Mouse (Mus musculus): ENCODE measurements around the gene Fbf1.

Fbf1 gene

DNA sequence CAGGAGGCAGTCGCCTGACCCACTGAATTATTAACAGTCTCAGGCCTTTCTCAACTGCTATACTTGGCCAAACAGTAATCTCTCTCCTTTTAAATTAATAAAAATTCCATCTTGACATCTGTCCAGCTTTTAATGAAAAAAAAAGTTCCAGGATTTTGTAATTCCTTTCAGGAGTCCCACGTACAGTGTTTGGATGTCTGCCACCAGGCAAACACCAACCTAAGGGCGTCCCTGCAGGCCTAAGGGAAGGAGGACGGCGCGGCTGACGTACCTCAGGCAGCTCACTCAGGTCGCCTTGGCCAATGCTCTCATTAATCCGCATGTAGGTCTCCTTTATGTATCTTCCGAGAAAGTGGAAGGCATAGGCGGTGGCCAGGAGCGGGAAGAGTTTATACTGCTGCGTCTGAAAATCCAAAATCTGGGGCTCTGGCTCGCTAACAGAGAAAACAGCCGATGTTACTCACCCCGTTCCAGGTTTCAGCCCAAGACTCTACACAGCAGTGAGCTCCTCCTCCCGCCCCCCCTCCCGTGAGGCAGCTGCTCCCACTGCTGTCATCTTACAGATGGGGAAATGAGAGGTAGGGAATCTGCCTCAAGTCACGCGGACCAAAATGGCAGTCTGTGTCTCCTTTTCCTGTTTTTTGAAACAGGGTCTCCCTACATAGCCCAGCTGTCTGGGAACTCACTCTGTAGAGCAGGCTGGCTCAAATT, 10.6 kb upstream of the Fbf1 start:
- no peak for DNase-seq (ENCODE audit: low read depth)

DNA sequence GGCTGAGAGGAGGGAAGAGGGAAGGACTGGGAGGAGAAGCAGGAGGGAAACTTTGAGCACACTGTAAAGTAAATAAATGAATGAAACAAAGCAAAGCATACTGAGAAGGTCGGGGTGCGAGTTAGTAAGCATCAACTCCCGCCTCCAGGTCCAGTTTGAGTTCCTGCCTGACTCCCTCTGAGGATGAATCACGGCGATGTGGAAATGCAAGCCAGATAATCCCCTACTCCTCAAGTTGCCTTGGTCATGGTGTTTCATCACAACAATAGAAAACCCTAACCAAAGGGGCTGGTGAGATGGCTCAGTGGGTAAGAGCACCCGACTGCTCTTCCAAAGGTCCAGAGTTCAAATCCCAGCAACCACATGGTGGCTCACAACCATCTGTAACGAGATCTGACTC, 8.0 kb upstream of the Fbf1 start:
- DNase-seq (ENCODE audit: low read depth), result peak; percentile 73

DNA sequence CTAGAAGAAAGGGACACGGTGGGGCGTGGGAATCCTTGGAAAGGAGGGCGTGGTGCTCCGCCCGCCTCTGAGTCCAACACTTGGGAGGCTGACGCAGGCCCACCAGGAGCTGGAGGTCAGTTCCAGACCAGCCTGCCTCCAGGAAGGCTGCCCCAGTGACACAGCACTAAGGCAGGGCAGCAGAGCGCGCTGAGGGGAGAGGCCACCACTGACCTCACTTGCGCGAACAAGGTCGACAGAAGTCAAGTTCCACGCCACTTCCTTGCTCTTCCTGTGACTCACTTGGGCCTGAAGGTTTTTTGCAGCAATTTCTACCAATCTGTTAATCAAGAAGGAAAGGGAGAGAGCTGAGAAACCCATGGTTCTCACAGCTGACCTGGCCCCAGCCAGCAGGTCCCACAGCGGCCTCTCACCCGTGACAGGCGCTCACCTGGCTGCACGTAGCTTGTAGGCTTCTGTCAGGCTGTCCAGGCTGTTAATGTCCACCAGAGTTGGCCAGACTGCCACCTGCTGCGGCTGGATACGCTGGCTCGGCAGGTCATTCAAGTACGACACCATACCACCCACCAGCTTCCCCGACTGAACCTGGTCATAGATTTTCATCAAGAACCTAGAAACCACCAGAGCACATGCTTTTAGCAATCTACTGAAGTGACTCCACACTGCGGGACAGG, 6.9 kb upstream of the Fbf1 start:
- peak; percentile 75 for DNase-seq (ENCODE audit: low read depth)

GRCm38 (mm10) chr11:116171959-116172358, 4.0 kb upstream of the Fbf1 start:
- DNase-seq (ENCODE audit: low read depth), result no peak

GRCm38 (mm10) chr11:116170003-116170800, 2.2 kb upstream of the Fbf1 start:
- DNase-seq (ENCODE audit: low read depth), result peak; percentile 58

GRCm38 (mm10) chr11:116169214-116169613, 1.2 kb upstream of the Fbf1 start:
- DNase-seq (ENCODE audit: low read depth), result peak; percentile 57

DNA sequence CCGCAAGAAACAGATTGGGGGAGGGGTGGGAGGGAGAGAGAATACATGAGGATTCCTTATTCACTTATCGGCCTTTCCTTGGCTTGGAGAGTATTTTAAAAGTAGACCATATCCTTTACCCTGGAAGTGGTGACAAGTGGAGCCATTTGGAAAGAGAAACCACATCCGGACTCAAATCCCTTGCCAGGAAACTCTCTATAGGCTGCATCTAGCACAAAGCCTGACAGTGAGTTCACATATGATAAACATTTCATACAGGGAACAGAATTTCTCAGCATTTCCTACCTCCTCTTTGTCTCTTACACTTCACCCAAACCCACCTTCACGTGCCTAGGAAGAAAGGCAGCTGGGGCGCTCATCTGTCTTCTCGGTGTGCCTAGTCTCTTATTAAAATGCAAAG, 734 bp downstream of the Fbf1 start:
- peak; percentile 64 for DNase-seq (ENCODE audit: low read depth)

DNA sequence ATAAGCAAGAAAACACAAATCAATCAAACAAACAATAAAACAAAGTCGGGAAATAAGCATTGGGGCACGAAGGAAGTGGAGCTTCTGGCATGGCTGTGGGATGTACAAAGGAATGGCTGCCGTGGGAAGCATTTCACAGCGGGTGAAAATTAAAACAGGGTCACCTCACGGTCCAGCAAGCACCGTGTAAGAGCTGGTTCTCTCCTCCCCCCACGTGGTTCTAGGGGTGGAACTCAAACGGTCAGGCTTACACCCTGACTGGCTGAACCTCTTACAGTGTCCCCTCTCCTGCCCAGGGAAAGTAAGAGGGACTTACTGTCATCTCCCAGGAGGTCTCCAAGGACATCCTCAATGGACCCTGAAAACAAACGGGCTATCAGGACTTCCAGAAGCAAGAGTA, 5.0 kb downstream of the Fbf1 start:
- DNase-seq (ENCODE audit: low read depth), result no peak

DNA sequence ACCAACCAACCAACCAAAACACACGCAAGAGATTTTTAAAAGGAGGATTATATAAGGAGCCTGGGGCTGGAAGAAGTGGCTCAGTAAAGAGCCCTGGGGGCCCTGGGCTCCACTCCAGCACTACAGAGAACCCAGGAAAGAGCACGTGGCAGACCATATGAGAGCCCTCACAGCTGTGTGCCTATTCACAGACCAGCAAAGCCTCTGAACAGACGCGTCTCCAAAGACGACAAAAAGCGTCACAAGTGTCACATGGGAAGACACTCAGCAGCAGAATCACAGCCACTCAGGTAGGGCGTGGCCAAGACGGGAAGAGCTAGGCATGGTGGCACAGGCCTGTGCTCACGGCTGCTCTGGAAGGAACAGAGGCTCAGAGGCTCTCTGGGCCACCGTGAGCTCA, 5.8 kb downstream of the Fbf1 start:
- no peak for DNase-seq (ENCODE audit: low read depth)

DNA sequence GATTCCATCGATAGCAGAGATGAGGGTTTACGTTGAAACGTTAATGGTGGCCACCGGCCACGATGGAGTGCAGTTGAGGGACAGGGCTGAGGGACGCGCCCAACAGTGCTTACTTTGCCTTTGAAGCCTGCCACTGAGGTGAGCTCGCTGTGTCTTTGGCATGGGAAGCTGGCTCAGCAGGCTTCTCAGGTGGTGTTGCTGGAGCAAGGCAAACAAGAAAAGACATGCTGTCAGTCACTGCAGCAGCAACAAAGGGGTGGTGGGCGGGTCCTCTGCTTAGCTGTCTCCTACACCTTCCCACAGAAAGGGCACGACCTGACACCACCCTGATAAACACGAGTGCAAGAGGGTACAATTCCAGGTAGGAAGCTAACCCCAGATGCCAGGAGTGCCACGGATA, 6.7 kb downstream of the Fbf1 start:
- no peak for DNase-seq (ENCODE audit: low read depth)

GRCm38 (mm10) chr11:116150960-116151359, 17.0 kb downstream of the Fbf1 start:
- DNase-seq (ENCODE audit: low read depth), result no peak

GRCm38 (mm10) chr11:116149341-116149740, 18.6 kb downstream of the Fbf1 start:
- no peak for DNase-seq (ENCODE audit: low read depth)

- no peak for DNase-seq (ENCODE audit: low read depth)
Observed at GRCm38 (mm10) chr11:116148761-116149221, 19.2 kb downstream of the Fbf1 start.

GRCm38 (mm10) chr11:116146294-116146985, 21.5 kb downstream of the Fbf1 start:
- no peak for DNase-seq (ENCODE audit: low read depth)

DNA sequence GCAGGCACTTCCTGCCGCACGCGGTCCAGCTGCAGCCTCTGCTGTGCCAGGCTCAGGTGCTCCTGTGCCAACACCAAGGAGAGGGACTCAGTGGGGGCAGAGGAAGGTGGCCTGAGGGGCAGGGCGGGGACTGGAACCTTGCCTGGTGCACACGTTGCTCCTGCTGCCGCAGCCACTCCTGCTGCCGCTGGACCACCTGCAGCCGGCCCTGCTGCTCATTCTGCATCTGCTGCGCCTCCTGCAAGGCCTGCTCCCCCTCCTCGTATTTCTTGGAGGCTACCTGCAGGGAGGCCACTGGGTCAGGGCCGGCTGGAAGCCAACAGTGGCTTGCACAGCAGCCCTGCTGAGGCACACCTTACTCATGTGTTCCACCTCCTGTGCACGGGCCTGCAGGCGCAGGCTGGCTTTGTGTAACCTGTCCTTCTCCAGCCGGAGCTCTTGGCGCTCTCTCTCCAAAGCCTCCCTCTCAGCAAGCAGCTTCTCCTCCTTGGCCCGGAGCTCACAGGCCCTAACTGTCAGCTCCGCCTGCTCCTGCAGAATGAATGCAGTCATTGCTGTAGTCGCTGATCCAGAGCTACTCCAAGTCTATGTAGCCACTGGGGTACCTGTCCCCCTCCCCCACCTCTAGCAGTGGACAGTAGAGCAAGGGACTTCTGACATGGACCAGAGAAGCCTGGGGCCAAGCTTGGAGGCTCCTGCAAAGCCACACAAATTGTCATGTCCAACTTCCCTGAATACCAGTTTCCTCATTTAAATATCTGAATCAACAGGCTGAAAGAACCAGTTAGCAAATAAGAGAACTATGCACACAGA, 22.3 kb downstream of the Fbf1 start:
- DNase-seq (ENCODE audit: low read depth), result no peak

GRCm38 (mm10) chr11:116143468-116143867, 24.5 kb downstream of the Fbf1 start:
- no peak for DNase-seq (ENCODE audit: low read depth)

- peak; percentile 80 for DNase-seq (ENCODE audit: low read depth)
Observed at GRCm38 (mm10) chr11:116142211-116142991, 25.6 kb downstream of the Fbf1 start.

DNA sequence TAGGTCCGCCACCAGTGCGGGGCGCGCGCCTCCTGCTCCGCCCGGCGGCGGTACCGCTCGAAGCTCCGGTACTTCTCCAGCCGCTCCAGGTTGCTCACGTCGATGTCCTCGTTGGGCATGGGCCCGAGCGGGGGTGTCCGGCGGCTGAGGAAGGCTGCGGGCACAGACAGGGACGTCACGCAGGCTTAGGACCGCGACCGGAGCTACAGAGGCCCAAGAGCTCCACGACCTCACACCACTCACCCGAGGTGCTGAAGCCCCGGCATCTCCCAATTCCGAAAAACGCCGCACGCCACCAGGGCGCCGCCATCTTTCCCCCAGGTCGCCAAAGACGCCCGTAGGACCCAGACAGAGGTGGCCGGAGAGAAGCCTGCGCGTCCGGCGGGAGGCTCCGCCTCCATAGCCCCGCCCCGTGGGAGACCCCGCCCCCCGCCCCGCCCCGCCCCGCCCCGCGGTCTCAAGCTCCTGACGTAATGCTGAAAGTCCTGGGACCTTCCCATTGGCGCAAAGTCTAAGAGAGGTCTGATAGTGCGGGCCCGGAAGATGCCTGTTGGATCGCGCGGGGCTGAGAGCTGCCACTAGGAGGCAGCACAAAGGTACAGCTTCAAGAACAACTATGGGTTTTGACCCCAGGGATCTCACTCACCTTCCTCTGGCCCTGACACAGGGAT, 29.4 kb downstream of the Fbf1 start, which contains the start of gene Mrpl38:
Gene Mrpl38, minus strand, starts transcription at position 401 of the 671 bp plus-strand sequence.
- peak; percentile 98 for DNase-seq (ENCODE audit: low read depth)

DNA sequence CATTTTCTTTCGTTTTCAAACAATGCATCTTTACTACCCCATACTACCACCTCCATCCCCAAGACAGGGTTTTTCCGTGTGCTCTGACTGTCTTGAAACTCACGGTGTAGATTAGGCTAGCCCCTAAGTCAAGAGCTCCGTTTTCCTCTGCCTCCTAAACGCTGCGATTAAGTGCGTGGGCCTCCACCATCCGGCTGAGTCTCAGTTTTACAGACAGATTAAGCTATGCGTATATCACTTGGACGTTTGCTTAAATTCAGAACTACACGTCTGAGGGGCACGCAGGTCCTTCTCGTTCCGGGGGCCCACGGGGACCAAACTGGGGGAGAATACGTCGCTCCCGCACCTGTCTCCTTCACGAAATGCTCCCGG, 29.9 kb downstream of the Fbf1 start:
- DNase-seq (ENCODE audit: low read depth), result no peak

DNA sequence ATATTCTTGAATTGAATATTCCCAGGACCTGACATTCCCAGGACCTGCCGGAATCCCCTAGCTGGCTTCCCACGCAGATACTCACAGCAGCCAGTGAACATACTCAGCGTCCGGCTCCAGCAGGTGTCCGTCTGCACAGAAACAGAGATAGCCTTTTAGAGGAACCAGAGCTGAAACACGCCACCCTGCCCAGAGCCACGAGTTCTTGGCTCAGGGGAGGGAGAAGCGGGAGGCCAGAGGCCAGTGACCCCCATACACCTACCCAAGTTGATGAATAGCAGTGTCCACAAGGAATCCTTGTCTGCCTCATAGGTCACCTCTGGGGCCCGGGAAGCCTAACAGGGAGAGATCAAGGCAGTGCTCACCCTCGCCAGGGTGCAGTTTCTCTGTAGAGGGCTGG, 33.8 kb downstream of the Fbf1 start:
- DNase-seq (ENCODE audit: low read depth), result no peak
